Mouse (Mus musculus): ENCODE measurements at regions not wholly inside any gene's neighbourhood (a gene's known extent, or its start where the extent isn't known, plus 50 kb on each side); places are given as distances from the start of the nearest gene placed in this dataset.

DNA sequence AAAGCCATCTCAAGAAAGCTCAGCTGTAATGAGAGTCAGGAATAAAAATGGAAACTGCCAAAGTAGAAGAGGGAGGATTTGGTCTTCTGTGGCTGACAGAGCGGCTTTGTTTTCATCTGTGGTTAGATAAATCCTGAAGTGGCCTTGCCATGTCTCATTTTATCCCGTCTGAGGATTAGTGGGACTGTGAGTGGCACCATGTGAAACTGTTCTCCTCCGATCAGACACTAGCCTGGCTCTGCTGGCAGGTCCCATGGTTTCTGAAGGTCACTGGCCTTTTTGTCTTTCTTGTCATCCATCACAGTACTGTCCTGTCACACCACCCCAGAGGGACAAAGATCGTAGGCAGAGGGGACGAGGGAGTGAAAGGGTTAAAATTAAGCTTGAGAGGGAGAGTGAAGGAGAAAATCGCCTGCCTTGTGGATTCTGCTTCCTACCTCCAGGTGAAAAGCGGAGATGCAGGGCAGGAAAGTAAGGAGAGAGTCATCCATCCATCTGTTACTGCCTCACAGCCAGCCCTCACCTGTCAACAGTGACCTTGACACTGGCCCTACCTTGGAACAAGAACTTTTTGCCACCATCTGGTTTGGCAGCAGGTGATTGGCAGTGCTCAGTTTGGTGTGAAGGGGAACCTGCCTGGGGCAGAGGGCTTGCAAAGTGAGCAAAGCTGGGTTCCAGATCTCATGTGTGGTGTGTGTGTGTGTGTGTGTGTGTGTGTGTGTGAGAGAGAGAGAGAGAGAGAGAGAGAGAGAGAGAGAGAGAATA, 63.2 kb upstream of the Glce start:
- 34% methylated on average over 7 of the region's 7 CpGs for WGBS
- no peaks in the 10 kb centered on the region for H3K27me3 ChIP-seq (ENCODE audit: insufficient read depth, low read length)
- H3K27ac ChIP-seq (ENCODE audit: low read depth) = no peak overlapping the region
- DNase-seq (no peak), ATAC-seq (ENCODE audit: insufficient read depth) (no peak)
- no peaks in the 10 kb centered on the region for H3K4me1 ChIP-seq (ENCODE audit: insufficient read depth)
- no peak overlapping the region for H3K9ac ChIP-seq
- H3K9me3 ChIP-seq (ENCODE audit: low read depth, low read length) = no peaks in the 10 kb centered on the region
- H3K4me3 ChIP-seq (ENCODE audit: low read depth, low read length) = no peak overlapping the region
- no peak overlapping the region for H3K4me2 ChIP-seq
- no peaks in the 10 kb centered on the region for H3K36me3 ChIP-seq (ENCODE audit: insufficient read depth)
- no peak for TF ChIP-seq CTCF (IDR thresholded peaks at IDR 0.05; ENCODE audit: low read depth)

GRCm38 (mm10) chr9:62181182-62181830, 58.9 kb upstream of the Glce start:
- no peak for TF ChIP-seq CTCF (IDR thresholded peaks at IDR 0.05; ENCODE audit: low read depth)
- no peaks in the 10 kb centered on the region for H3K4me1 ChIP-seq (ENCODE audit: insufficient read depth)
- H3K36me3 ChIP-seq (ENCODE audit: insufficient read depth) = no peaks in the 10 kb centered on the region
- no peak overlapping the region for H3K4me2 ChIP-seq
- 54% methylated on average over 9 of the region's 9 CpGs for WGBS
- H3K4me3 ChIP-seq (ENCODE audit: low read depth, low read length) = no peak overlapping the region
- no peaks in the 10 kb centered on the region for H3K27me3 ChIP-seq (ENCODE audit: insufficient read depth, low read length)
- H3K9me3 ChIP-seq (ENCODE audit: low read depth, low read length) = no peaks in the 10 kb centered on the region
- no peak overlapping the region for H3K9ac ChIP-seq
- H3K27ac ChIP-seq (ENCODE audit: low read depth) = no peak overlapping the region
- no peak for DNase-seq
- no peak for ATAC-seq (ENCODE audit: insufficient read depth)

DNA sequence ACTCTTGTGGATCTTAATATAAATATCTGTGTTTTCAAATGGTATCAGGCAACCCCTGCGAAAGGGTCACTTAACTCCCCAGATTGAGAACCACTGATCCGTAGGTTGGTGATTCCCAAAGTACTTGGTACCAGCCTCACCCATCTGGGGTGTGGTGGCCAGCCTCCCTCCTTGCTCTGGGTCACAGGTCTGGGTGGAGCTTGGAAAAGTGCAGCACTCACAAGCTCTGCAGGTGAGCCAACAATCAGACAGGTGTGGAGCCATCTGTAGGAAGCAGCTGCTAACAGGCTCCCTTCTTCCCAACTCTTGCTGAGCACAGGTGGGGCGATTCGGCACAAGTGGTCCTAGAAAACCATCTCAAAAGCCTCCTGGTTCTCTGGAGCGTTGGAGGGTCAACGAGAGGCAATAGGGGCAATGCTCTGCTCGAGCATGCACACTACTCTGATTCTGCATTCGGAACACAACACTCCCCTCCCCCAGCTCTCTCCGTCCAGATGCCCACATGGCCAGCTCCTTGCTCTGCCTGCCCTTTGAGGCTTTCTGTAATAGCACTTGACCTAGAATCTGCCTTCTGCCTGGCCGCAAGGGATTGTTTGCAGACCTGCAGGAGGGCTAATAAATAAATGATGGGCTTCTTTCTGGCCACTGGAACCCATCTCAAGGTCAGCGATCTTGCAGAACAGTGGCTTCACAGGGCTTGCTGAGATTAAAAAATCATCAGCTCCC, 58.2 kb upstream of the Glce start:
- Histone ChIP-seq H3K9ac (no peak overlapping the region), H3K9me3 (ENCODE audit: low read depth, low read length) (no peaks in the 10 kb centered on the region), H3K4me2 (no peak overlapping the region), H3K27ac (ENCODE audit: low read depth) (no peak overlapping the region), H3K4me3 (ENCODE audit: low read depth, low read length) (no peak overlapping the region), H3K27me3 (ENCODE audit: insufficient read depth, low read length) (no peaks in the 10 kb centered on the region), H3K36me3 (ENCODE audit: insufficient read depth) (no peaks in the 10 kb centered on the region), H3K4me1 (ENCODE audit: insufficient read depth) (no peaks in the 10 kb centered on the region)
- ATAC-seq (ENCODE audit: insufficient read depth) (no peak), DNase-seq (no peak)
- WGBS = 58% methylated on average over 11 of the region's 11 CpGs
- no peak for TF ChIP-seq CTCF (IDR thresholded peaks at IDR 0.05; ENCODE audit: low read depth)

DNA sequence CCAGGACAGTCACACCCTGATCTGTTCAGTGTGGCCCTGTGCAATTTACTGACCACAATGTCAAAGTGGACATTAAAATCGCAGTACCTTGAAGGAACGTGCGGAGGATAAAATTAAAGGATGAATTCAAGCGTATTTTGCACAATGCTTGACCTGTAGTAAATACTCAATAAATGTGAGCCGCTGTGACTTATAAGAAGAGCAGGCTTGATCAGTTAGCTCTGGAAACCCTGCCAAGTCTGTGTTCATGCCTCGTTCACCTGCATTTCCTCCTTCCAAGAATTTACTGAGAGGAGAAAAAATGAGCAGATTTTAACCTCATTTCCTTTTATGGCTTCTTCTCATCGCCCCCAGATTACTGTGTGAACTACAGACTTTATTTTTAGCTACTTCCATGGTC, 52.2 kb upstream of the Glce start:
- H3K4me1 ChIP-seq (ENCODE audit: insufficient read depth) = no peaks in the 10 kb centered on the region
- no peak overlapping the region for H3K4me3 ChIP-seq (ENCODE audit: low read depth, low read length)
- no peak overlapping the region for H3K27ac ChIP-seq (ENCODE audit: low read depth)
- H3K27me3 ChIP-seq (ENCODE audit: insufficient read depth, low read length) = no peaks in the 10 kb centered on the region
- DNase-seq = no peak
- TF ChIP-seq CTCF (IDR thresholded peaks at IDR 0.05; ENCODE audit: low read depth) = no peak
- H3K9me3 ChIP-seq (ENCODE audit: low read depth, low read length) = no peaks in the 10 kb centered on the region
- no peak for ATAC-seq (ENCODE audit: insufficient read depth)
- no peak overlapping the region for H3K4me2 ChIP-seq
- WGBS = 82% methylated on average over 7 of the region's 7 CpGs
- no peaks in the 10 kb centered on the region for H3K36me3 ChIP-seq (ENCODE audit: insufficient read depth)
- H3K9ac ChIP-seq = no peak overlapping the region
